Mouse (Mus musculus): ENCODE results near the gene Slc9b1. TPM values are rescaled to one million over a fixed set of nuclear protein-coding genes. Genes with fewer than 3 reads are reported as not detected.

Gene Slc9b1
- polyA plus RNA-seq, 1 experiment from 2014 or later, result not detected

Other genes starting within 250 kb of the Slc9b1 start
- 15.2 and 17.7 TPM in 2 replicates for gene Cenpe, start 135.5 kb upstream of the Slc9b1 start, polyA plus RNA-seq (2014; fragmentation: Nextera tagmentation; extraction: Ambion mirVana)
- gene Bdh2, start 66.8 kb upstream of the Slc9b1 start, polyA plus RNA-seq (2014; fragmentation: Nextera tagmentation; extraction: Ambion mirVana), result 3.8 and 4.9 TPM in 2 replicates
- gene Slc9b2, start 40.3 kb upstream of the Slc9b1 start, polyA plus RNA-seq (2014; fragmentation: Nextera tagmentation; extraction: Ambion mirVana), result 0.79 and 1.5 TPM in 2 replicates
- 42.5 and 49.5 TPM in 2 replicates for gene Cisd2, start 75.9 kb downstream of the Slc9b1 start, polyA plus RNA-seq (2014; fragmentation: Nextera tagmentation; extraction: Ambion mirVana)
- 473 and 475 TPM in 2 replicates for gene Ube2d3, start 90.1 kb downstream of the Slc9b1 start, polyA plus RNA-seq (2014; fragmentation: Nextera tagmentation; extraction: Ambion mirVana)
- 4.1 and 4.4 TPM in 2 replicates for gene Manba, start 137.6 kb downstream of the Slc9b1 start, polyA plus RNA-seq (2014; fragmentation: Nextera tagmentation; extraction: Ambion mirVana)